Mouse (Mus musculus): Measurements from ENCODE around the gene Bag5. TPM values are rescaled to one million over a fixed set of nuclear protein-coding genes. Genes with fewer than 3 reads are reported as not detected.
"Not testable (repeated sequence)": the region's sequence is repeated elsewhere in the genome, so short reads cannot be mapped to it uniquely, and the experiment has no call there.

Bag5 gene
- polyA plus RNA-seq, 1 experiment from 2014 or later = 45.7 TPM

DNA sequence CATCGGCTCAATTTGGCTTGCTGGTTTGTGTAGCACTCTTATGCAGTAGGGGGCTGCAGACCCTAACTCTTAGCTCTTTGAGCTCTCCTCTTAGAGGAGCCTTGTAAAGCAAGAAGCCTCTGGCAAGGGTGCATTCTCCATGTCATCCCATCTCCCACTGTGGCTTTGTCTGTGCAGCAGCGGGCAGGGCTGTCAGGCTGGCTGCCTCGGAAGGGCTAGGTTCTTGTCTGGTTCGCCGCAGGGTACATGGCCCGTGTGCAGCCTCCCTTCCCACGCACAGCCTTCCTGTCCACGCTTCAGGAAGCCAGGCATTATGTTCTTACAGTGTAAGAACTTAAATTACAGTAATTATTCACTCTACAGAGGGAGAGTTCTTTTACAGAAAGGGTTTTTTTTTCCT, 5.6 kb upstream of the Bag5 start:
- peaks cover 13% of the 10 kb centered on the region; the same call in 1 of the 2 replicates for H3K4me1 ChIP-seq (replicated peaks; ENCODE audit: insufficient read depth, low read length)
- peak overlapping the region; percentile 70 for H3K27ac ChIP-seq
- peak; percentile 31; the same call in 1 of the 2 replicates for ATAC-seq (replicated peaks; ENCODE audit: low FRiP score, low read depth)
- H3K4me2 ChIP-seq (ENCODE audit: low read length) = peak overlapping the region; percentile 21; the same call in 1 of the 2 replicates
- WGBS = 21% methylated on average over 8 of the region's 8 CpGs
- H3K36me3 ChIP-seq (ENCODE audit: insufficient read depth, low read length) = 0 out of 2 replicates have a peak, but pooled peaks cover 2% of the 10 kb centered on the region
- no peaks in the 10 kb centered on the region for H3K27me3 ChIP-seq (ENCODE audit: insufficient read depth, low read length)
- no peak overlapping the region for H3K9ac ChIP-seq (ENCODE audit: low read depth, low read length)
- peak; percentile 81 for DNase-seq (ENCODE audit: low spot score)
- TF ChIP-seq CTCF (IDR thresholded peaks at IDR 0.05; ENCODE audit: low read depth) = no peak
- no peak overlapping the region for H3K4me3 ChIP-seq (replicated peaks; ENCODE audit: low read depth, low read length)
- H3K9me3 ChIP-seq (replicated peaks; ENCODE audit: low read length) = no peaks in the 10 kb centered on the region

- TF ChIP-seq CTCF (IDR thresholded peaks at IDR 0.05; ENCODE audit: low read depth) = no peak
- ATAC-seq (replicated peaks; ENCODE audit: low FRiP score, low read depth) (no peak), DNase-seq (ENCODE audit: low spot score) (no peak)
- no peaks in the 10 kb centered on the region for H3K9me3 ChIP-seq (replicated peaks; ENCODE audit: low read length)
- H3K4me2 ChIP-seq (ENCODE audit: low read length) = no peak overlapping the region
- H3K4me1 ChIP-seq (replicated peaks; ENCODE audit: insufficient read depth, low read length) = peaks cover 21% of the 10 kb centered on the region
- H3K27me3 ChIP-seq (ENCODE audit: insufficient read depth, low read length) = no peaks in the 10 kb centered on the region
- H3K27ac ChIP-seq = no peak overlapping the region
- no peak overlapping the region for H3K4me3 ChIP-seq (replicated peaks; ENCODE audit: low read depth, low read length)
- no peaks in the 10 kb centered on the region for H3K36me3 ChIP-seq (ENCODE audit: insufficient read depth, low read length)
- WGBS = 95% methylated on average over 7 of the region's 7 CpGs
- H3K9ac ChIP-seq (ENCODE audit: low read depth, low read length) = no peak overlapping the region
Measured at GRCm38 (mm10) chr12:111716505-111716904, 3.4 kb upstream of the Bag5 start.

DNA sequence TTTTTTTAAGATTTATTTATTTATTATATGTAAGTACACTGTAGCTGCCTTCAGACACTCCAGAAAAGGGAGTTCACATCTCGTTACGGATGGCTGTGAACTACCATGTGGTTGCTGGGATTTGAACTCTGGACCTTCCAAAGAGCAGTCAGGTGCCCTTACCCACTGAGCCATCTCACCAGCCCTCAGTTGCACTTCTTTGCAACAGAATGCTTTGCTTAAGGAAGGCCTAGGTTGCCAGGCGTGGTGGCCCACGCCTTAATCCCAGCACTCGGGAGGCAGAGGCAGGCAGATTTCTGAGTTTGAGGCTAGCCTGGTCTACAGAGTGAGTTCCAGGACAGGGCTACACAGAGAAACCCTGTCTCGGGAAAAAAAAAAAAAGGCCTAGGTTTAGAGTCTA, 823 bp upstream of the Bag5 start:
- Histone ChIP-seq H3K4me1 (replicated peaks; ENCODE audit: insufficient read depth, low read length) (peaks cover 21% of the 10 kb centered on the region), H3K36me3 (ENCODE audit: insufficient read depth, low read length) (peaks cover 18% of the 10 kb centered on the region), H3K4me3 (replicated peaks; ENCODE audit: low read depth, low read length) (peak overlapping the region; percentile 97), H3K4me2 (ENCODE audit: low read length) (peak overlapping the region; percentile 84)
- not testable (repeated sequence) for H3K9me3 ChIP-seq (replicated peaks; ENCODE audit: low read length); H3K9ac ChIP-seq (ENCODE audit: low read depth, low read length); DNase-seq (ENCODE audit: low spot score); ATAC-seq (replicated peaks; ENCODE audit: low FRiP score, low read depth); H3K27ac ChIP-seq; H3K27me3 ChIP-seq (ENCODE audit: insufficient read depth, low read length)
- WGBS = 63% methylated on average over 6 of the region's 6 CpGs

DNA sequence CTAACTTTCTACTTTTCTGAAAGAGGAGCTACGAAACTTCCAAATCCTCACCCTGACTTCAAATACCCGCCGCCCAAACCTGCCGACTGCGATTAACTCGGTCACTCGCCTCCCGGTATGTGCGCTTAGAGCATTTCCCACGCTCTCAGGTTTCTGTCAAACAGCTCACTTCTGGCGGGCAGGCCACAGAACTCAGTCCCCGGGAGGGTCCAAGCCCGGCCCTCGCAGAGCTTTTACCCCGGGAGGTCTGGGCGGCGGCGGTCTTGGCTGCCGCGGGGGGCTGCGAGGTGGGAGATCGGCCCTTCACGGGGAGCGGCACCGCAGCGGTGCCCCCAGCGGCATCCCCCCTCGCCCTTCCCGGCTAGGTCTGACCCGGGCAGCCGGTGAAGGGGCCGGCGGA, 581 bp downstream of the Bag5 start:
- TF ChIP-seq CTCF (IDR thresholded peaks at IDR 0.05; ENCODE audit: low read depth) = no peak
- H3K9ac ChIP-seq (ENCODE audit: low read depth, low read length) = peak overlapping the region; percentile 96
- peaks cover 12% of the 10 kb centered on the region for H3K4me1 ChIP-seq (replicated peaks; ENCODE audit: insufficient read depth, low read length)
- ATAC-seq (replicated peaks; ENCODE audit: low FRiP score, low read depth) (no peak; the same call in none of the 2 replicates), DNase-seq (ENCODE audit: low spot score) (no peak)
- H3K27ac ChIP-seq = peak overlapping the region; percentile 85
- peaks cover 21% of the 10 kb centered on the region for H3K36me3 ChIP-seq (ENCODE audit: insufficient read depth, low read length)
- no peaks in the 10 kb centered on the region for H3K27me3 ChIP-seq (ENCODE audit: insufficient read depth, low read length)
- peak overlapping the region; percentile 97 for H3K4me3 ChIP-seq (replicated peaks; ENCODE audit: low read depth, low read length)
- no peaks in the 10 kb centered on the region for H3K9me3 ChIP-seq (replicated peaks; ENCODE audit: low read length)
- H3K4me2 ChIP-seq (ENCODE audit: low read length) = peak overlapping the region; percentile 84
- WGBS = under 1% methylated on average over 25 of the region's 33 CpGs

DNA sequence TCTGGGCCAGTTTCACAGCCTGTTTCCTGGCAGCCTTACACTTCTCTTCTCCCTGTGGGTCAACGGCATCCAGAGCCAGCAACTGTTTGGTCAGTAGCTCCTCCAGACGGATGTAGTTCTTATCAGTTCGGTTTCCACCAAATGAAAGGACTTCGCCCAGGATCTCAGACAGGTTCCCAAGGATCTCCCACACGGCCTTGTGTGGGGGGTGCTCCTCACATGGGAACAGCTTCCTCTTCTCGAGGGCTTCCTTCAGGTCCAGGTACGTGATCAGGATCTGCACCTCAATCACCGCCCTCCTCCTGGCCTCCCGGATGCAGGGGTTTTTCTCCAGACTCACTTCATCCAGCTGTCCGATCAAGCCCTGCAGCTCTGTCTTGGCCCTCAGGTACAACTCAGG, 3.0 kb downstream of the Bag5 start:
- Histone ChIP-seq H3K4me2 (ENCODE audit: low read length) (no peak overlapping the region), H3K4me1 (replicated peaks; ENCODE audit: insufficient read depth, low read length) (peaks cover 12% of the 10 kb centered on the region), H3K36me3 (ENCODE audit: insufficient read depth, low read length) (peaks cover 21% of the 10 kb centered on the region), H3K9me3 (replicated peaks; ENCODE audit: low read length) (no peaks in the 10 kb centered on the region), H3K27ac (no peak overlapping the region), H3K4me3 (replicated peaks; ENCODE audit: low read depth, low read length) (no peak overlapping the region), H3K27me3 (ENCODE audit: insufficient read depth, low read length) (no peaks in the 10 kb centered on the region), H3K9ac (ENCODE audit: low read depth, low read length) (no peak overlapping the region)
- no peak for TF ChIP-seq CTCF (IDR thresholded peaks at IDR 0.05; ENCODE audit: low read depth)
- 91% methylated on average over 10 of the region's 10 CpGs for WGBS
- DNase-seq (ENCODE audit: low spot score) (no peak), ATAC-seq (replicated peaks; ENCODE audit: low FRiP score, low read depth) (no peak)

DNA sequence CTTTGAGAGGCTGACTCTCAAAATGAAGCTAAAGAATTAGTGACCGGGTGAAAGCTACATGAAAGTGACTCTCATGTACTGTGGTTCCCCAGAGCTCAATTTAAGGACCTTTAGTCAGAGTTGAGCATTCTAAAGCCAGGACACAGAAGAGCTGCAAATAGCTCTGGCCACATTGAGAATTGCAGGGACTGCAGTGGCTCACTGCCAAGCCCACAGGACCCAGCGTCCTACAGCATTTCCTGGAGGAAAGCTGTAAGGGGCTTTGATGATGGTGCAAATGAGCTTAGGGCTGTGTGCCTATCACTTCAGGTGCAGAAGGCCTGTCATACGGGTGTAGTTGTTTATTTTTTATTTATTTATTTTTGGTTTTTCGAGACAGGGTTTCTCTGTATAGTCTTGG, 4.9 kb downstream of the Bag5 start:
- Histone ChIP-seq H3K9ac (ENCODE audit: low read depth, low read length) (no peak overlapping the region), H3K36me3 (ENCODE audit: insufficient read depth, low read length) (peaks cover 21% of the 10 kb centered on the region), H3K27me3 (ENCODE audit: insufficient read depth, low read length) (no peaks in the 10 kb centered on the region), H3K4me3 (replicated peaks; ENCODE audit: low read depth, low read length) (no peak overlapping the region), H3K27ac (no peak overlapping the region), H3K9me3 (replicated peaks; ENCODE audit: low read length) (no peaks in the 10 kb centered on the region), H3K4me1 (replicated peaks; ENCODE audit: insufficient read depth, low read length) (peaks cover 10% of the 10 kb centered on the region), H3K4me2 (ENCODE audit: low read length) (no peak overlapping the region)
- DNase-seq (ENCODE audit: low spot score) = no peak
- no peak for ATAC-seq (replicated peaks; ENCODE audit: low FRiP score, low read depth)
- TF ChIP-seq CTCF (IDR thresholded peaks at IDR 0.05; ENCODE audit: low read depth) = no peak
- WGBS = 73% methylated on average over 4 of the region's 4 CpGs

Data from kidney, postnatal 0 days (tissue).